Mouse (Mus musculus): Measurements from ENCODE around the gene Mbip.

DNA sequence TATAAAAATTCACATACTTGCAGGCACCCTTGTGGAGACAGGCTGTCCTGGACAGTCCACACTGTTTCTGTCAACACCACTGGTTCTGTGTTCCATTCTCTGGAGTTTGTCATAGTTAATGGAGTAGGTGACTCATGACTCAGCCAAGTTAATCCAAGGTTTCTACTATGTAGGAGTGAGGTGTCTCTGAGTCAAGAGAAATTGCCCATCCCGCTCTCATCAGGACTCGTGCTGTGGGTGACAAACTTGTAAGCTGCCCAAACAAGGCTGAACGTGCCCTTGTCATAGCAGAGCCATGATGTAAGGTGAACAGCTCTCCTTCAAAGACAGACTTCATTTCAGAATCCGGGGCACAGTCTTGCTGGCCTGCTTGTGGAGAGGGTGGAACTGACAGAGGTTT is 26.8 kb downstream of the Mbip start:
- no peak for TF ChIP-seq POLR2A (IDR thresholded peaks at IDR 0.05; ENCODE audit: control insufficient read depth, extremely low read depth, insufficient read depth, low read length, poor library complexity)
- TF ChIP-seq CTCF (IDR thresholded peaks at IDR 0.05; ENCODE audit: borderline replicate concordance, control insufficient read depth, extremely low read depth, insufficient read depth, low read length, poor library complexity): no peak
